Comparison of ENCODE assay signal across 8 mouse cellular contexts in the genomic region with DNA sequence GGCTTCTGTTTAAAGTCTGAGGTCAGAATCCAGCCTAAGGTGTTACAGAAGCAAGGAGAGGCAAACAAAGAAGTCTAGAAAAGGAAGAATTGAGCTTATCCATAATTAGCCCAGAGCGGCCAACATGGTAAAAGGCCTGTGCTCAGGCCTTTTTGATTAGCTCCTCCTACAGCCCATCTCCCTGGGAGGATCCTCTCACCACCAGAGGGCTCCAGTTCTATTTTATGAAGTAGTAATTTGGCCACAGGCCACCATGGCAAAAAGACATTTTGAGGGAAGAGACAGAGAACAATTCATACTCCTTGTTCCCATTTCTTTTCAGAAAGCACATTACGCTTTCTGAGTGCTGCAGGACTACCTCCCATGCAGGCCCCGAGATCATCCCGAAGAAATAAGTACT. TPM values are rescaled to one million over a fixed set of nuclear protein-coding genes. Genes with fewer than 3 reads are reported as not detected.
DNase-seq lines count a peak whose midpoint lies in the region; ATAC-seq and TF ChIP-seq lines count a peak whose summit lies in the region.

No protein-coding gene starts in this region.

- peak; percentile 63 for TF ChIP-seq CTCF in liver, postnatal 0 days (IDR thresholded peaks at IDR 0.05; ENCODE audit: low read depth)

- no peak overlapping the region for H3K4me2 ChIP-seq in liver, postnatal 0 days (ENCODE audit: low read depth, low read length)

- H3K9me3 ChIP-seq in liver, postnatal 0 days (ENCODE audit: low read length), result no peaks in the 10 kb centered on the region

- no peak overlapping the region for H3K9ac ChIP-seq in liver, postnatal 0 days (replicated peaks)

- H3K36me3 ChIP-seq in liver, postnatal 0 days (replicated peaks; ENCODE audit: insufficient read depth, low read length), result no peaks in the 10 kb centered on the region

- H3K4me3 ChIP-seq in liver, postnatal 0 days (ENCODE audit: low read depth, low read length), result no peak overlapping the region

- peak; percentile 39 for DNase-seq in CD4-positive, CD25-positive, alpha-beta regulatory T cell, adult 2 months (ENCODE audit: low read depth, low spot score)
- DNase-seq in MN1 (ENCODE audit: low spot score), result peak; percentile 47
- DNase-seq in cerebellum, adult 8-10 months, result peak; percentile 34
- DNase-seq in frontal cortex, postnatal 25 days (ENCODE audit: low spot score in 2 of 2), result peak; percentile 23 to 46
- peak; percentile 78 for DNase-seq in kidney, adult 9 months
- peak; percentile 54 for DNase-seq in liver, postnatal 0 days
- DNase-seq in retina, postnatal 1 day, result peak; percentile 71

- H3K27ac ChIP-seq in liver, postnatal 0 days (ENCODE audit: low read depth), result no peak overlapping the region

- no peak for TF ChIP-seq EP300 in liver, postnatal 0 days (IDR thresholded peaks at IDR 0.05; ENCODE audit: low read depth)

- H3K27me3 ChIP-seq in liver, postnatal 0 days (ENCODE audit: insufficient read depth, low read length), result no peaks in the 10 kb centered on the region

- no peaks in the 10 kb centered on the region for H3K4me1 ChIP-seq in liver, postnatal 0 days (ENCODE audit: insufficient read depth)

- WGBS in liver, postnatal 0 days (ENCODE audit: insufficient replicate concordance), result 76% methylated on average over 4 of the region's 4 CpGs

- ATAC-seq in CD4-positive, CD25-positive, alpha-beta regulatory T cell, adult 4 months, result no peak
- ATAC-seq in liver, postnatal 0 days, result no peak

RNA-seq across cellular contexts. Expression of gene Mthfd2l, which starts 46.3 kb away (rescaled TPM):
- polyA plus RNA-seq in CD4-positive, CD25-positive, alpha-beta regulatory T cell, adult 4 months (2017; shearing (Covaris generic)), result 1 to 10 TPM; 1.3 to 2.0 TPM
- polyA plus RNA-seq in liver, postnatal 0 days (2015; fragmentation: Nextera tagmentation; extraction: Ambion mirVana), result 8.3 and 9.5 TPM in 2 replicates

RNA-seq across cellular contexts. Expression of gene Epgn, which starts 50.0 kb away (rescaled TPM):
- not detected for polyA plus RNA-seq in CD4-positive, CD25-positive, alpha-beta regulatory T cell, adult 4 months (2017; shearing (Covaris generic))
- polyA plus RNA-seq in liver, postnatal 0 days (2015; fragmentation: Nextera tagmentation; extraction: Ambion mirVana), result not detected in 2 replicates
